Mouse (Mus musculus) spleen, adult 2 months (tissue): ENCODE data around the gene Krt35. TPM values are rescaled to one million over a fixed set of nuclear protein-coding genes. Genes with fewer than 3 reads are reported as not detected.

Experiments
- DNase-seq, 2 experiments: peaks; one replicate each; pipeline versions ENCODE4 v3.0.0 to v3.0.0-alpha.2; 2012 to 2021; ENCODE audit warnings: low spot score in 2 of 2, low read depth in 1 of 2
- H3K27ac ChIP-seq: fragments of 200-500 bp; 2 replicates; pipeline ENCODE4 v1.5.1; 2012; ENCODE audit warnings: low read length, inconsistent platforms; ENCODE audit not compliant: insufficient read depth
- H3K27me3 ChIP-seq: fragments of 200-500 bp; 2 replicates; pipeline ENCODE4 v1.6.1; 2012; ENCODE audit warnings: mild to moderate bottlenecking, moderate library complexity, low read length, inconsistent platforms; ENCODE audit not compliant: control insufficient read depth, insufficient read depth
- H3K36me3 ChIP-seq: fragments of 200-500 bp; 2 replicates; pipeline ENCODE4 v1.6.1; 2012; ENCODE audit warnings: mild to moderate bottlenecking, low read length, inconsistent platforms; ENCODE audit not compliant: control insufficient read depth, insufficient read depth
- H3K4me1 ChIP-seq: fragments of 200-500 bp; 2 replicates; pipeline ENCODE4 v1.6.1; 2011; ENCODE audit warnings: inconsistent platforms; ENCODE audit not compliant: control insufficient read depth, insufficient read depth, insufficient read length
- H3K4me3 ChIP-seq: fragments of 200-500 bp; 2 replicates; pipeline ENCODE4 v1.5.1; 2011; ENCODE audit warnings: mild to moderate bottlenecking, inconsistent platforms; ENCODE audit not compliant: insufficient read depth, insufficient read length; ENCODE audit errors: extremely low read depth
- CTCF ChIP-seq: fragments of 200-500 bp; IDR thresholded peaks from 2 replicates; pipeline ENCODE4 v1.5.1; 2011; ENCODE audit warnings: mild to moderate bottlenecking, inconsistent platforms; ENCODE audit not compliant: insufficient read depth, insufficient read length, insufficient replicate concordance; ENCODE audit errors: extremely low read depth
- POLR2A ChIP-seq: fragments of 200-500 bp; IDR thresholded peaks from 2 replicates; pipeline ENCODE4 v1.6.1; 2011; ENCODE audit warnings: low read depth, low read length, inconsistent platforms
- whole genome bisulfite sequencing: fragments of 180-500 bp; shearing (Covaris S2); methylation state at CpG from one replicate; pipeline ENCODE4 v1.1.7; 2018; 5-methylcytosine and 5-hydroxymethylcytosine counted together
- polyA plus RNA-seq: library from polyadenylated mRNA; depleted of rRNA; stranded (reverse); fragments of >200 nt; gene quantifications from 2 replicates; pipeline ENCODE4 v1.2.3, GENCODE M21; 2012

Gene Krt35
- polyA plus RNA-seq, 1 experiment: not detected

GRCm38 (mm10) chr11:100067293-100068036 lies 28.6 kb downstream of the Krt35 start:
- no peaks in the 10 kb centered on the region for H3K4me1 ChIP-seq
- 81% methylated on average over 17 of the region's 17 CpGs for WGBS
- H3K36me3 ChIP-seq: no peaks in the 10 kb centered on the region
- no peak for DNase-seq
- no peak overlapping the region for H3K27ac ChIP-seq
- H3K4me3 ChIP-seq: no peak overlapping the region
- TF ChIP-seq CTCF: no peak
- no peak for TF ChIP-seq POLR2A
- no peaks in the 10 kb centered on the region for H3K27me3 ChIP-seq

- Histone ChIP-seq H3K4me1 (no peaks in the 10 kb centered on the region), H3K27me3 (no peaks in the 10 kb centered on the region), H3K27ac (no peak overlapping the region), H3K36me3 (no peaks in the 10 kb centered on the region), H3K4me3 (no peak overlapping the region)
- 76% methylated on average over 12 of the region's 12 CpGs for WGBS
- no peak for TF ChIP-seq CTCF
- no peak for TF ChIP-seq POLR2A
- DNase-seq: no peak
These were observed 29.6 kb downstream of the Krt35 start for GRCm38 (mm10) chr11:100066236-100067010.

- TF ChIP-seq CTCF (no peak), POLR2A (no peak)
- DNase-seq: no peak
- H3K27me3 ChIP-seq: no peaks in the 10 kb centered on the region
- H3K36me3 ChIP-seq: no peaks in the 10 kb centered on the region
- 81% methylated on average over 8 of the region's 8 CpGs for WGBS
- no peak overlapping the region for H3K4me3 ChIP-seq
- no peaks in the 10 kb centered on the region for H3K4me1 ChIP-seq
- no peak overlapping the region for H3K27ac ChIP-seq
These were observed 37.2 kb downstream of the Krt35 start for GRCm38 (mm10) chr11:100058875-100059274.

- no peaks in the 10 kb centered on the region for H3K4me1 ChIP-seq
- H3K27me3 ChIP-seq: no peaks in the 10 kb centered on the region
- no peak overlapping the region for H3K4me3 ChIP-seq
- no peak overlapping the region for H3K27ac ChIP-seq
- H3K36me3 ChIP-seq: no peaks in the 10 kb centered on the region
- DNase-seq: no peak
- TF ChIP-seq POLR2A: no peak
- WGBS: 51% methylated on average over 9 of the region's 9 CpGs
These were observed 40.1 kb downstream of the Krt35 start for GRCm38 (mm10) chr11:100055686-100056655.

- no peak for DNase-seq
- TF ChIP-seq POLR2A (no peak), CTCF (no peak)
- Histone ChIP-seq H3K27ac (no peak within 1 kb of the TSS), H3K27me3 (no peaks in the 10 kb centered on the region), H3K4me3 (no peak within 1 kb of the TSS), H3K36me3 (no peaks in the 10 kb centered on the region), H3K4me1 (no peaks in the 10 kb centered on the region)
- WGBS: 85% methylated on average over 3 of the region's 3 CpGs
These were observed 45.6 kb downstream of the Krt35 start, which contains the start of gene Krt31 for GRCm38 (mm10) chr11:100050451-100050850. Gene Krt31 (minus strand): TSS chr11:100050551.

GRCm38 (mm10) chr11:100047193-100047592 lies 48.8 kb downstream of the Krt35 start:
- no peak overlapping the region for H3K27ac ChIP-seq
- no peak overlapping the region for H3K4me3 ChIP-seq
- 87% methylated on average over 2 of the region's 2 CpGs for WGBS
- TF ChIP-seq POLR2A (no peak), CTCF (no peak)
- H3K4me1 ChIP-seq: no peaks in the 10 kb centered on the region
- no peaks in the 10 kb centered on the region for H3K27me3 ChIP-seq
- H3K36me3 ChIP-seq: no peaks in the 10 kb centered on the region
- DNase-seq: no peak
